Mouse (Mus musculus): ENCODE measurements at regions not wholly inside any gene's neighbourhood (a gene's known extent, or its start where the extent isn't known, plus 50 kb on each side); places are given as distances from the start of the nearest gene placed in this dataset.

- 93% methylated on average over 4 of the region's 4 CpGs for WGBS
These were observed 347.7 kb downstream of the Cypt12 start for GRCm38 (mm10) chr3:18295921-18296320.

DNA sequence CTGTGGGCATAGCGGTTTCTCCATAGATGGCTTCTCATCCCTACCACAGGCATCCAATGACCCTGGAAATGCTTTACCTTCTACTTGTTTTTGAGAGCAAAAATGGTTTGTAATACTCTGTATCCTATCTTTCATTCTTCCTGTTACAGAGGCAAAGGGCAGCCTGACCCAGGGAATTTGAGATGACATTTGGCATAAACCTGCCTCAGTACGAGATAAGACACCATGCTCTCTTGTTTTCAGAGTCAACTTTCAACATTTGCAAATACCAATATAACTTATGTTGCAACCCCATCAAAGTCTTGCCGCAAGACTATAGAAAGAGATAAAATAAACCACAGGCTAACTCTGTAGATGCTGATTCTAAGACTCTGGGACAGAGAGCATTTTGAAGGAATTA is 350.5 kb downstream of the Cypt12 start:
- H3K4me1 ChIP-seq, result no peaks in the 10 kb centered on the region
- 93% methylated on average over 3 of the region's 3 CpGs for WGBS
- H3K9ac ChIP-seq, result no peak overlapping the region
- no peaks in the 10 kb centered on the region for H3K9me3 ChIP-seq
- H3K27ac ChIP-seq, result no peak overlapping the region
- no peak for ATAC-seq (replicated peaks)
- no peaks in the 10 kb centered on the region for H3K27me3 ChIP-seq (replicated peaks)
- H3K4me2 ChIP-seq, result no peak overlapping the region
- no peak overlapping the region for H3K4me3 ChIP-seq
- no peaks in the 10 kb centered on the region for H3K36me3 ChIP-seq (replicated peaks)

More at GRCm38 (mm10) chr3:18295921-18296320, 347.7 kb downstream of the Cypt12 start:
- ATAC-seq (replicated peaks), result no peak
- Histone ChIP-seq H3K4me1 (no peaks in the 10 kb centered on the region), H3K9ac (no peak overlapping the region), H3K27me3 (replicated peaks) (no peaks in the 10 kb centered on the region), H3K9me3 (no peaks in the 10 kb centered on the region), H3K27ac (no peak overlapping the region), H3K4me2 (no peak overlapping the region), H3K4me3 (no peak overlapping the region), H3K36me3 (replicated peaks) (no peaks in the 10 kb centered on the region)

GRCm38 (mm10) chr3:18299502-18299901 is 351.3 kb downstream of the Cypt12 start:
- Histone ChIP-seq H3K9me3 (no peaks in the 10 kb centered on the region), H3K4me2 (no peak overlapping the region), H3K4me3 (no peak overlapping the region), H3K27ac (no peak overlapping the region), H3K27me3 (replicated peaks) (no peaks in the 10 kb centered on the region), H3K9ac (no peak overlapping the region), H3K4me1 (no peaks in the 10 kb centered on the region), H3K36me3 (replicated peaks) (no peaks in the 10 kb centered on the region)
- ATAC-seq (replicated peaks), result no peak
- WGBS, result 63% methylated on average over 2 of the region's 2 CpGs

GRCm38 (mm10) chr3:18319433-18319832 is 371.2 kb downstream of the Cypt12 start:
- Histone ChIP-seq H3K36me3 (replicated peaks) (no peaks in the 10 kb centered on the region), H3K4me1 (no peaks in the 10 kb centered on the region), H3K27ac (no peak overlapping the region), H3K4me2 (no peak overlapping the region), H3K4me3 (no peak overlapping the region), H3K9me3 (no peaks in the 10 kb centered on the region), H3K9ac (no peak overlapping the region), H3K27me3 (replicated peaks) (no peaks in the 10 kb centered on the region)
- no peak for ATAC-seq (replicated peaks)
- WGBS, result 86% methylated on average over 2 of the region's 2 CpGs

DNA sequence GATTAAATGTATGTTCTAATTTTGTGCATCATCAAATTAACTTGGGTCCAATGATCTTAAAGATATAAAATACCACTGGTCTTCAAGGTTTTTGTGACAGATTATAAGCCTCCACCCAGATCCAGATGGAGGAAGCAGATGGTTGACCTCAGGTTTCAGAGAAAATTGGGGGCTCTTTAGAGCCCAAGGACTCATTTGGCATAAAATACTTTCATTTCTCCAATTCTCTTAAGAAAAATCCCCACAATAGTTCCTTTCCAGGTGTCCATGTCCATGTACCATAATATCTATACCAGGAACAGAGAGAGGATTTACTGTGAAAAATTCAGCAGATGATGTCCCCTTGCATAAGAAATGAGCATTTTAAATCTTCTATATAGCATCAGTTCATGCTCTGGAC is 385.0 kb downstream of the Cypt12 start:
- Histone ChIP-seq H3K9me3 (no peaks in the 10 kb centered on the region), H3K9ac (no peak overlapping the region), H3K27me3 (replicated peaks) (no peaks in the 10 kb centered on the region), H3K4me1 (no peaks in the 10 kb centered on the region), H3K27ac (no peak overlapping the region), H3K4me2 (no peak overlapping the region), H3K4me3 (no peak overlapping the region), H3K36me3 (replicated peaks) (no peaks in the 10 kb centered on the region)
- no peak for ATAC-seq (replicated peaks)

DNA sequence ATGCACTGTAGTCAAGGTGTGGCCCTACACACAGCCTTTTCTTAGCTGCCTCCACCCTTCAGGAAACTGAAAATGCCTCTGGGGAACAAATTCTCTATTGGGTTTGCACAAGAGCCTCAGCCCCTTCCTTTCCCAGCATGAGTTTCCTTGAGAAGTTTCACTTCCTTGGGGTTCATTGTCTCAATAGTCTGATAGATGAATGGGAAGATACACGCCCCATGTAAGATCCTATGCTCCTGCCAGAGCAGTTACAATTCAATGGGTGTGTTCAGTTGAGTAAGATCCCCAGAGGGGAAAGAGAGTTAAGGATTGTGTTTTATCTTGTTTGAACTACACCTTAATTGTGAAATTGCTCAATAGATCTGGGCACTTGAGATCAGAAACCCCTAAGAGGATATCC is 391.0 kb downstream of the Cypt12 start:
- WGBS, result 61% methylated on average over 1 of the region's 1 CpGs
- Histone ChIP-seq H3K36me3 (replicated peaks) (no peaks in the 10 kb centered on the region), H3K9me3 (no peaks in the 10 kb centered on the region), H3K9ac (no peak overlapping the region), H3K27ac (no peak overlapping the region), H3K4me3 (no peak overlapping the region), H3K4me1 (no peaks in the 10 kb centered on the region), H3K4me2 (no peak overlapping the region), H3K27me3 (replicated peaks) (no peaks in the 10 kb centered on the region)
- no peak for ATAC-seq (replicated peaks)

GRCm38 (mm10) chr3:18341757-18342156 is 393.5 kb downstream of the Cypt12 start:
- no peak for ATAC-seq (replicated peaks)
- Histone ChIP-seq H3K9ac (no peak overlapping the region), H3K27me3 (replicated peaks) (no peaks in the 10 kb centered on the region), H3K36me3 (replicated peaks) (no peaks in the 10 kb centered on the region), H3K4me3 (no peak overlapping the region), H3K4me1 (no peaks in the 10 kb centered on the region), H3K4me2 (no peak overlapping the region), H3K9me3 (no peaks in the 10 kb centered on the region), H3K27ac (no peak overlapping the region)
- WGBS, result 80% methylated on average over 8 of the region's 8 CpGs

DNA sequence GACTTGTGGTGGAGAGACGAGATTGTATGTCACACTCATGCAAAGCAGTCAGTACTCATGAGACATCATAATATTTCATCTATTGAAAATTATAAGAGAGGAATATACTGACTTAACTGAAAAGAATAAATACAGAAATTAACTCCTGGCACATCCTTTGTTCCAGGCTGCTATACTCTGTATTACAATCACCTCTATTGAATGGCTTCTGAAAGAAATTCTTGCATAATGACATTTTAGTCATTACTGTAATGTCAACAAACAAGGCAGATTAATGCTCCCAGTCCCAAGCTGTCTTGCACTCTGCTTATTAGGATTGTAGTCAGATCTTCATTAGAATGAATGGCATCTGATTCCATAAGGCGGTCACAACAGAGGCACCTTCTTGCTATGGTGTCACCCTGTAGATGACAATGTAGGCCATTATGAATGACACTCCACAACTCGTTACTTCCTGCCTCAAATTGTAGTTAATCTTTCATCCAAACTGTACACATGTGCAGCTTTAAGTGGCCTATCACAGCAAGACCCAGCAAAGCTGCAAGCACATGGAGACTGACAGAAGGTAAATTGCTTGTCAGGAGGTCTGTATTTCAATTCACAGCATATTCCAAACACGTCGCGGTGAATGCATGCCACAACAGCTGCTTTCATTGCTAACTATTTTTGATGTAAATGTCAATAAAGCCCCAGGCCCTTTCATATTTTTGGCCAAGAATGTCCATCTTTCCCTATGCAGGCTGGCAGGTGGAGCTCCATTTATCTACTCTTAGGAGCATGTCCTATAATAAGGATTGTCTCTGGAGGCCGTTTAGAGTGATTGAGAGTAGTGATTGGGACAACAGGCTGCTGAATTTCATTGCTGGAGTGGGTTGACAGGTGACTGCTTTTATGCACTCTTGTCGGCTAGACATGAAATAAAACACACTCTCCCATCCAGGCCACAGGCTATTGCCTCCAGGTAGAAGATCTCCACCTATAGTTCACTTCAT is 430.1 kb downstream of the Cypt12 start:
- H3K4me3 ChIP-seq, result no peak overlapping the region
- peak; percentile 78 for ATAC-seq (replicated peaks)
- no peak overlapping the region for H3K4me2 ChIP-seq
- no peaks in the 10 kb centered on the region for H3K9me3 ChIP-seq
- no peak overlapping the region for H3K27ac ChIP-seq
- H3K27me3 ChIP-seq (replicated peaks), result no peaks in the 10 kb centered on the region
- WGBS, result 71% methylated on average over 8 of the region's 8 CpGs
- no peaks in the 10 kb centered on the region for H3K4me1 ChIP-seq
- H3K9ac ChIP-seq, result no peak overlapping the region
- H3K36me3 ChIP-seq (replicated peaks), result no peaks in the 10 kb centered on the region

- 84% methylated on average over 4 of the region's 4 CpGs for WGBS
- Histone ChIP-seq H3K9me3 (no peaks in the 10 kb centered on the region), H3K27me3 (replicated peaks) (no peaks in the 10 kb centered on the region), H3K4me2 (no peak overlapping the region), H3K9ac (no peak overlapping the region), H3K4me3 (no peak overlapping the region), H3K4me1 (no peaks in the 10 kb centered on the region), H3K27ac (no peak overlapping the region), H3K36me3 (replicated peaks) (no peaks in the 10 kb centered on the region)
- ATAC-seq (replicated peaks), result no peak
These were observed 473.8 kb downstream of the Cypt12 start for GRCm38 (mm10) chr3:18421886-18422575.

DNA sequence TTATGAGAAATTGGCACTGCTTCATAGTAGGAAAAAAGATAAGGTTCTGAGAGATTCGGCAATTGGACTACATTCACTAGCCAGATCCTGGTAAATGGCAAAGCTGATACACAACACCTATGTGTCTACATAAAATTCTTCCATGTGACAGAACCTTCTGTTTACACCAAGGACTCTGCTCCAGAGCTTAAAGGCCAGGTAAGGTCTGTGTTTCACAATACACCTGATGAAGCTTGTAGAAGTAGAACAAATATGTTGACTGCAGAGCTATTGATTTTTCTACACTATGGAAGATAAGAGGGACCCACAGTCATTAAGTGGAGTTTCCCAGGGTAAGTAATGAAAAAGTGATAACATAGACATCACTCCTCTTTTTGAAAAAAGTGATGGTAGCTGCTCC is 480.7 kb downstream of the Cypt12 start:
- no peak overlapping the region for H3K27ac ChIP-seq
- H3K9me3 ChIP-seq, result no peaks in the 10 kb centered on the region
- H3K27me3 ChIP-seq (replicated peaks), result no peaks in the 10 kb centered on the region
- no peak overlapping the region for H3K9ac ChIP-seq
- 98% methylated on average over 1 of the region's 1 CpGs for WGBS
- no peak overlapping the region for H3K4me2 ChIP-seq
- no peaks in the 10 kb centered on the region for H3K36me3 ChIP-seq (replicated peaks)
- H3K4me1 ChIP-seq, result no peaks in the 10 kb centered on the region
- no peak overlapping the region for H3K4me3 ChIP-seq
- no peak for ATAC-seq (replicated peaks)

DNA sequence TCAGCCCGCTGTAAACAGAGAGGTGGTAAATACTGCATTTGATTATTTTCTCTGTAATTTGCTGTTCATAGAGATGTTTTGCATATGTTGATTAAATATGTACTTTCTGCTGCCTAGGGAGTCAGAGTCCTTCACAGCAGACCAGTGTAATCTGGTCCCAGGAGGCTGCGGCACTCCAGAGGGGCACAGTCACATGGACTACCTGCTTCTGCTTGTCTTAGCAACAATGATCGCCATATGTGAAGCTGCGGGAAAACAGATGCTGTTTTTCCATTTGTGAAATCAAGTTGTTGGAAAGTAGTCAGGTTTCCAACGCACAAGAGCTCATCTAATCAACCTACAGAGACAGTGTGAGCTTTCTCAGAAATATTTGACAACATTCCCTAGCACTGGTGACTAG is 490.6 kb downstream of the Cypt12 start:
- H3K9ac ChIP-seq, result no peak overlapping the region
- no peak overlapping the region for H3K4me3 ChIP-seq
- no peaks in the 10 kb centered on the region for H3K9me3 ChIP-seq
- no peak overlapping the region for H3K27ac ChIP-seq
- H3K4me1 ChIP-seq, result no peaks in the 10 kb centered on the region
- no peak overlapping the region for H3K4me2 ChIP-seq
- no peak for ATAC-seq (replicated peaks)
- 74% methylated on average over 5 of the region's 5 CpGs for WGBS
- no peaks in the 10 kb centered on the region for H3K27me3 ChIP-seq (replicated peaks)
- no peaks in the 10 kb centered on the region for H3K36me3 ChIP-seq (replicated peaks)

DNA sequence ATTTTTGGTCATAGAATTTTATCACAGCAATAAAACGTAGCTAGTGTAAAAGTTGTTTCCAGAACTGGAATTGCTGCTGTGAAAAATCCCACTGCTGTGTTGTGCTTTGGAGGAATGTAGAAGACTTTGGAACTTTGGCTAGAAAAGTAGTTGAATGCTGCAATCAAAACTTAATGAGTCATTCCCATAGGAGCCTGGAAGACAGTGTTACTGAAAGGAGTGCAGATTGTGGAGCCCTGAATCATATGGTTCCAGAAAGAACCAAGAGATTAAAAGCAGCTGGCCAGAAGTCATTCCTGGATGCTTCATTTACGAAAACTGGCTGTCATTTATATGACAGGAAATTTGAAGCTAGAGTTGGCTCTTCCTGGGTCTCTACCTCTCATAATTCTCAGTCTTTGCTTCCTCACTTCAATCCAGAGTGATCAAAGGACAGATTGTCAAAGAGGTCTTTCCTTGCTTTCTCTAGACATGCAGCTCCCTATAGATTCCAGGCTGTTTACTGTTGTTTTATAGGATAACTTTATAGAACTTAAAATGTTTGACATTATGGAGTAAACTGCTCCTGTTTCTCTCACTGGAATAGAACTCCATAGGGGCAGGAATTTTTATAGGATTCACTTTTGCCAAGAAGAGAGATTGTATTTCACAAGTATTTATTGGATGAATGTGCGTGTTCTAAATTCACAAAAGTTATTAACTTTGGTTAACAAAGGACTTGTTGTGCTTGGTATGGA is 504.2 kb downstream of the Cypt12 start:
- Histone ChIP-seq H3K9ac (no peak overlapping the region), H3K27me3 (replicated peaks) (no peaks in the 10 kb centered on the region), H3K36me3 (replicated peaks) (no peaks in the 10 kb centered on the region), H3K27ac (no peak overlapping the region), H3K4me3 (no peak overlapping the region), H3K4me2 (no peak overlapping the region), H3K4me1 (no peaks in the 10 kb centered on the region), H3K9me3 (no peaks in the 10 kb centered on the region)
- 97% methylated on average over 3 of the region's 3 CpGs for WGBS
- ATAC-seq (replicated peaks), result no peak

Measured in midbrain, embryonic 15.5 days (tissue).